Mouse (Mus musculus): ENCODE data around the gene Nxf7. TPM values are rescaled to one million over a fixed set of nuclear protein-coding genes. Genes with fewer than 3 reads are reported as not detected.
A peak's percentile ranks its signal among the peaks of the same experiment; 100 is the strongest.
"Not testable (repeated sequence)": the region's sequence is repeated elsewhere in the genome, so short reads cannot be mapped to it uniquely, and the experiment has no call there.

Gene Nxf7
- not detected in 2 replicates for polyA plus RNA-seq (2015; fragmentation: Nextera tagmentation; extraction: Ambion mirVana)

DNA sequence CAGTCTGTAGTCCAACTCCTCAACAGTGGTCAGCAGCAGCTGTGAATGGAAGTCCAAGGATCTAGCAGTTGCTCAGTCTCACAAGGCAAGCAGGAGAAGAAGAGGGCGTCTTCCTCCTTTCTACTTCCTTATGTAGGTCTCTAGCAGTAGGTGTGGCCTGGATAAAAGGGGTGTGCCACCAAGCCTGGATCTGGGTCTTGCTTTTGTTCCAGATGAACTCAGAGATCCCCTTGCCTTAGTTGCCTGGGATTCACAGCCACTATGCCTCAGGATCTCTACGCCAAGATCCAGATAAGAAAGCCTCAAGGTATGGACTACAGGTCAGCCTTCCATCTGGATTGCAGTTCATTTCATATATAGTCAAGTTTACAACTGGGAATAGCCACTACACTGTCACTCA, at the start of gene Nxf7:
TSS of gene Nxf7 (minus strand) at position 101 of the 400 bp plus-strand sequence.
- 93% methylated on average over 2 of the region's 2 CpGs for WGBS
- no peak within 1 kb of the TSS for H3K9ac ChIP-seq (ENCODE audit: low read length)
- no peaks in the 10 kb centered on the region for H3K4me1 ChIP-seq (ENCODE audit: control insufficient read depth, insufficient read depth, low read length)
- H3K27me3 ChIP-seq (ENCODE audit: control insufficient read depth, insufficient read depth, low read length): no peaks in the 10 kb centered on the region; the same call in 1 of the 2 replicates
- no peak within 1 kb of the TSS for H3K4me2 ChIP-seq (ENCODE audit: low read depth, low read length)
- H3K4me3 ChIP-seq (replicated peaks; ENCODE audit: low read length): no peak within 1 kb of the TSS
- no peaks in the 10 kb centered on the region for H3K36me3 ChIP-seq (ENCODE audit: control insufficient read depth, insufficient read depth, low read length)
- no peaks in the 10 kb centered on the region for H3K9me3 ChIP-seq (replicated peaks; ENCODE audit: control insufficient read depth, low read length)
- ATAC-seq (ENCODE audit: insufficient read depth, low FRiP score): no peak
- no peak within 1 kb of the TSS for H3K27ac ChIP-seq (ENCODE audit: low read length)

DNA sequence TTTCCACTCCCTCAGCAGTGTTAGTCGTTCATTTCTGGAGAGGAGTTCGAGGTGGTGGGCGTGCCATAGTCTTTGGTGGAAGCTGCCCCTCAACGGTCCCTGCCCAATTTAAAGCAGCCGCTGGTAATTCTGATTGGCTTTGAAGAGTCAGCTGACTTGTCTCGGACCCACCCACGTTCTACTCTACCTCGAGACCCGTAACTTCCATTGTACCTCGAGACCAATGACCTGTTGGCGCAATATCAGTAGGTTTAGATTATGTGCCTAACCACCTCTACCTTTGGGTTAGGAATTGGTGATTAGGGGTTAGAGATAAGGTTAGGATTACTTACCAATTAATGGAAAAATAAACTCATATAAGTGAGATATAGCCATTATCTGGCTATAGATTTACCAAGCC, 29.0 kb upstream of the Nxf7 start, which contains the start of gene Prame:
TSS of gene Prame (minus strand) at position 101 of the 400 bp plus-strand sequence.
- no peaks in the 10 kb centered on the region for H3K9me3 ChIP-seq (replicated peaks; ENCODE audit: control insufficient read depth, low read length)
- 82% methylated on average over 11 of the region's 11 CpGs for WGBS

DNA sequence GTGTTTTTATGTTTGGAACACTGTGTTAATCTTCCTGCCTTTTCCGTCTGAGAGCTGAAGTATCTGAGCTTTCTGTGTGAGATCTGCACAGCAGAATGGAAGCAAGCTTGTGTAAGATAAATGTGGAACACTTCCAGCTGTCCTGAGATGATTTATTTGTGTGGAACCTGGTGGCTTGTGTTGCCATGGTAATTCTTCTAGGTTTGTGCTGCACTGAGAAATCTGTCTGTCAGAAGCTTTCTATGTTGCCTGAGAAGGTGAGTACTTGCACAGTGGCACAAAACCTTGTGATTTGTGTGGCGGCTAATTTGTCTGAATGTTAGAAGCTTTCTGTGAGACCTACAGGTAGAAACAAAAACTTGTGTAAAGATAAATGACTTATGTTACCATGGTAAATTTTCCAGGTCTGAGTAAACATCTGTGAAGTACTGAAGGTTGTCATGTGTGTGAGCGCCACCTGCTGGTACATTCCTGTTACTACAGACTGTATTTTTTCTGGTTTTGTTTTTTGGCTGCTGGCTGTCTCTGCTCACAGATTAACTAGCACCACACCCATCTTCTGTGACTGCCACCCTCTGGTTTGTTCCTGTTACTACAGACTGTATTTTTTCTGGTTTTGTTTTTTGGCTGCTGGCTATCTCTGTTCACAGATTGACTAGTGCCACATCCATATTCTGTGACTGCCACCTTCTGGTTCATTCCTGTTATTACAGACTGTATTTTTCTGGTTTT, 2.9 kb upstream of the Nxf7 start:
- ATAC-seq (ENCODE audit: insufficient read depth, low FRiP score): not testable (repeated sequence)

More for the DNA sequence above, 29.0 kb upstream of the Nxf7 start, which contains the start of gene Prame:
- ATAC-seq (ENCODE audit: insufficient read depth, low FRiP score): no peak
- Histone ChIP-seq H3K4me1 (ENCODE audit: control insufficient read depth, insufficient read depth, low read length) (no peaks in the 10 kb centered on the region), H3K36me3 (ENCODE audit: control insufficient read depth, insufficient read depth, low read length) (no peaks in the 10 kb centered on the region), H3K9ac (ENCODE audit: low read length) (no peak within 1 kb of the TSS), H3K4me2 (ENCODE audit: low read depth, low read length) (no peak within 1 kb of the TSS), H3K27me3 (ENCODE audit: control insufficient read depth, insufficient read depth, low read length) (no peaks in the 10 kb centered on the region), H3K27ac (ENCODE audit: low read length) (no peak within 1 kb of the TSS), H3K4me3 (replicated peaks; ENCODE audit: low read length) (no peak within 1 kb of the TSS)

DNA sequence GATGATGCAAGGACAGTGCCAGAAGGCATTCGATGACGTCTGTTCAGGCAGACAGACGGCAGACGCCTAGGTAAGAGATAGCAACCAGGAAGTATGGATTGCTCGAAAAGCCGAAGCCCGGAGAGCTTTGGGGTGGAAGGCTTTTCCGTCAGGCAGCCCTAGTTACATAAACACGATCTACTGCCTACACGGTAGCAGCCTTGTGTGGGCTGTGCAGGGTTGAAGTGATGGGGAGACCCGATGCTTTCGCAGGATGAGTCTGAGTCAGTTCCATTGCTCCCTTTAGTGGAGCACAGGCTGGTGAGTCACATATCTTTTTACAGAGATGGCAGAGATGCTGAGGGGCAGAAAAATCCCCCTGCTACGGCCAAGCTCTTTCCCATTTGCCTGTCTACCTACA, 481 bp downstream of the Nxf7 start:
- H3K9me3 ChIP-seq (replicated peaks; ENCODE audit: control insufficient read depth, low read length): no peaks in the 10 kb centered on the region
- no peak overlapping the region for H3K4me2 ChIP-seq (ENCODE audit: low read depth, low read length)
- no peaks in the 10 kb centered on the region; the same call in 1 of the 2 replicates for H3K27me3 ChIP-seq (ENCODE audit: control insufficient read depth, insufficient read depth, low read length)
- no peak overlapping the region for H3K4me3 ChIP-seq (replicated peaks; ENCODE audit: low read length)
- no peaks in the 10 kb centered on the region for H3K36me3 ChIP-seq (ENCODE audit: control insufficient read depth, insufficient read depth, low read length)
- WGBS: 74% methylated on average over 13 of the region's 13 CpGs
- no peak overlapping the region for H3K27ac ChIP-seq (ENCODE audit: low read length)
- H3K4me1 ChIP-seq (ENCODE audit: control insufficient read depth, insufficient read depth, low read length): no peaks in the 10 kb centered on the region
- no peak for ATAC-seq (ENCODE audit: insufficient read depth, low FRiP score)
- no peak overlapping the region for H3K9ac ChIP-seq (ENCODE audit: low read length)

More for the DNA sequence above, 2.9 kb upstream of the Nxf7 start:
- H3K4me1 ChIP-seq (ENCODE audit: control insufficient read depth, insufficient read depth, low read length); H3K27me3 ChIP-seq (ENCODE audit: control insufficient read depth, insufficient read depth, low read length); H3K9ac ChIP-seq (ENCODE audit: low read length); H3K4me3 ChIP-seq (replicated peaks; ENCODE audit: low read length); H3K4me2 ChIP-seq (ENCODE audit: low read depth, low read length); H3K9me3 ChIP-seq (replicated peaks; ENCODE audit: control insufficient read depth, low read length); H3K27ac ChIP-seq (ENCODE audit: low read length); H3K36me3 ChIP-seq (ENCODE audit: control insufficient read depth, insufficient read depth, low read length): not testable (repeated sequence)
- 52% methylated on average over 3 of the region's 3 CpGs for WGBS

DNA sequence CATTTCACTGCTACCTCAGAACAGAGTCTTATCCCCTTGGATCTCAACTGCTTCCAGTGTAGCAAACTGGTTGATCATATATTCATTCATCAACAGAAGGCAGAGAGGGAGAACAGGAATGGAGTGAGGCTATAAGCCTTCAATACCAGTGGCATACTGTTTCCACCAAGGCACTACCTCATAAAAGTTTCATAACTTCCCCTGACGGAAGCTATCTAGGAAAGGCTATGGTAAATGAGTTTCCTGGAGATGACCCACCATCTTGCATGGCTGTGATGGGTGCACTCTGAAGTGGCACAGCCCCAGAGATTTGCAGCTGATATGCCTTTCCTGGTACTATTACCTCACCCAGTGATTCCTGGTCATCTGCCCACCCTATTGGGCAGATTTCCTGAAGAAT, 22.2 kb downstream of the Nxf7 start:
- Histone ChIP-seq H3K9ac (ENCODE audit: low read length) (no peak overlapping the region), H3K4me1 (ENCODE audit: control insufficient read depth, insufficient read depth, low read length) (no peaks in the 10 kb centered on the region), H3K9me3 (replicated peaks; ENCODE audit: control insufficient read depth, low read length) (no peaks in the 10 kb centered on the region), H3K36me3 (ENCODE audit: control insufficient read depth, insufficient read depth, low read length) (no peaks in the 10 kb centered on the region), H3K4me3 (replicated peaks; ENCODE audit: low read length) (no peak overlapping the region), H3K27me3 (ENCODE audit: control insufficient read depth, insufficient read depth, low read length) (no peaks in the 10 kb centered on the region; the same call in 1 of the 2 replicates), H3K4me2 (ENCODE audit: low read depth, low read length) (no peak overlapping the region), H3K27ac (ENCODE audit: low read length) (no peak overlapping the region)
- no peak for ATAC-seq (ENCODE audit: insufficient read depth, low FRiP score)
- 100% methylated on average over 1 of the region's 1 CpGs for WGBS

DNA sequence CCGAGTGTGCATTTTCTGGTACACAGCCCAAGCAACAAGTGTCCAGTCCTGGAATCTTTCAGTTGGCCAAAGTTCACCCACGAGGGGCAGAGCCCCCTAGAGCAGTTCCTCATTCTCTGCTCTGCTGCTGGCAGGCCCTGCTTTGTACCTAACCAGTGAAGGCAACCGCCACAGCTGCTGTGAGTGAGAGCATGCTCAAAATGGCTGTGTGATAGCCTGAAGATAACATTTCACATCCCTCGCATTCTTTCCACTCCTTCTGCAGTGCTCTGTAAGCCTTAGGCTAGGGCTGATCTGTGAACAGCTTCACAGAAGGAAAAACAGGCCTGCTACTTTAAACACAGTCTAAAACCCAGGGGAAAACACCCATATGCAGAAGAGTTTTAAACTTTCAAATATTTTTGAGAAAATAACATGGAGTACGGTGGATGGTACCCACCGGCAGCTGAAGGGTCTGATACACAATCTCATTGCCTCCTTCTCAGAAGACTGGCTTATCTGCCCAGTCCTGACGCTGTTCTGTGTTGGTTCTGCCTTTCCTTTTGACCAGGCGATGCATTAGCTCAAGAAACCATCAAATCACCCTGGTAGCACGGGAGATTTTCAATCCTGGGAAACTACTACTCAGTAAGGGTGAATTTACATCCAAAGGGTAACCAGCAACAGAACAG, 23.5 kb downstream of the Nxf7 start:
- H3K27me3 ChIP-seq (ENCODE audit: control insufficient read depth, insufficient read depth, low read length); H3K4me3 ChIP-seq (replicated peaks; ENCODE audit: low read length); H3K9ac ChIP-seq (ENCODE audit: low read length); H3K27ac ChIP-seq (ENCODE audit: low read length); H3K4me2 ChIP-seq (ENCODE audit: low read depth, low read length); H3K9me3 ChIP-seq (replicated peaks; ENCODE audit: control insufficient read depth, low read length); H3K36me3 ChIP-seq (ENCODE audit: control insufficient read depth, insufficient read depth, low read length); H3K4me1 ChIP-seq (ENCODE audit: control insufficient read depth, insufficient read depth, low read length): not testable (repeated sequence)
- 54% methylated on average over 9 of the region's 9 CpGs for WGBS
- 0 out of 2 replicates have a peak, but pooled peaks have one; percentile 37 for ATAC-seq (ENCODE audit: insufficient read depth, low FRiP score)

DNA sequence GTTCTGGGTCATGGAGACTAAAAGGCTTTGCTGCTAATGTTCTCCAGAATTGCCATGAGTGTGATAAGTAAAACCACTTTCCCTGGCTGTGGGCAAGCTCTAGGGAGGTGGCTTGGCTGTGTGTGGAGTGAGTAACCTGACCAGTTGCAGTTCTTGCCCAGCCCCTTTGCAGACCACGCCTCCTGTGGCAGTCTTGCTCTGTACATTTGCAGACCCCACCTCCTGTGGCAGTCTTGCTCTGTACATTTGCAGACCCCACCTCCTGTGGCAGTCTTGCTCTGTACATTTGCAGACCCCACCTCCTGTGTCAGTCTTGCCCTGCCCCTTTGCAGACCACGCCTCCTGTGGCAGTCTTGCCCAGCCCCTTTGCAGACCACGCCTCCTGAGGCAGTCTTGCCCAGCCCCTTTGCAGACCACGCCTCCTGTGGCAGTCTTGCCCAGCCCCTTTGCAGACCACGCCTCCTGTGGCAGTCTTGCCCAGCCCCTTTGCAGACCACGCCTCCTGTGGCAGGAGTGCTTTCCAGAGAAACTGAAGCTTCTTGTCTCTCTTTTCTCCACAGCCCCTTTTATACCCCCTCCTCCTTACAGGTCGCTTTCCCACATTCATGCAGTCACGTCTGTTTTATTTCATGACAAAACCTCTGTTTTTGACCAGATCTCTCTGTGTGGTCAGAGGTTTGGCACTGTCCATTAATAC, 24.2 kb downstream of the Nxf7 start:
- H3K27ac ChIP-seq (ENCODE audit: low read length): not testable (repeated sequence)
- ATAC-seq (ENCODE audit: insufficient read depth, low FRiP score): peak; percentile 87; the same call in 1 of the 2 replicates
- WGBS: 16% methylated on average over 8 of the region's 8 CpGs

DNA sequence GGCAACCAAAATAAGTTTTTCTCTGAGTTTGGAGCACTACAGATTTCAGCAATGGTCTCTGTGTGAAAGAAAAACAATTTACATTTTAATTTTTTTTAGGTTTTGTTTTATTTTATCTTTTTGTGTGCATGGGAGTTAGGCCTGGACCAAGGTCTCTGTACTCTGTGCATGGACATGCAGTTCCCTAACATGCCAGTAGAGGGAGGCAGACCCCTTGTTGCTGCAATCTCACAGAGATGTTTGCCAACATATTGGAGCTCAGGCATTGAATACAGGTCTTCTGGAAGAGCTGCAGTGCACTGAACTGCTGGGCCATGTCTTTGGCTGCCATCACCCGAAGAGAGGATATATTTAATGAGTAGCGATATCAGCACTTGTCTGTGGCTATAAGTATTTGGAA, 29.1 kb downstream of the Nxf7 start:
- not testable (repeated sequence) for H3K4me2 ChIP-seq (ENCODE audit: low read depth, low read length); H3K27ac ChIP-seq (ENCODE audit: low read length); H3K36me3 ChIP-seq (ENCODE audit: control insufficient read depth, insufficient read depth, low read length); H3K4me1 ChIP-seq (ENCODE audit: control insufficient read depth, insufficient read depth, low read length); H3K27me3 ChIP-seq (ENCODE audit: control insufficient read depth, insufficient read depth, low read length); H3K9me3 ChIP-seq (replicated peaks; ENCODE audit: control insufficient read depth, low read length); H3K4me3 ChIP-seq (replicated peaks; ENCODE audit: low read length); H3K9ac ChIP-seq (ENCODE audit: low read length); ATAC-seq (ENCODE audit: insufficient read depth, low FRiP score)
- WGBS: 30% methylated on average over 1 of the region's 2 CpGs

More for the DNA sequence above, 24.2 kb downstream of the Nxf7 start:
- not testable (repeated sequence) for H3K36me3 ChIP-seq (ENCODE audit: control insufficient read depth, insufficient read depth, low read length); H3K27me3 ChIP-seq (ENCODE audit: control insufficient read depth, insufficient read depth, low read length); H3K9me3 ChIP-seq (replicated peaks; ENCODE audit: control insufficient read depth, low read length); H3K4me2 ChIP-seq (ENCODE audit: low read depth, low read length); H3K4me3 ChIP-seq (replicated peaks; ENCODE audit: low read length); H3K4me1 ChIP-seq (ENCODE audit: control insufficient read depth, insufficient read depth, low read length); H3K9ac ChIP-seq (ENCODE audit: low read length)

DNA sequence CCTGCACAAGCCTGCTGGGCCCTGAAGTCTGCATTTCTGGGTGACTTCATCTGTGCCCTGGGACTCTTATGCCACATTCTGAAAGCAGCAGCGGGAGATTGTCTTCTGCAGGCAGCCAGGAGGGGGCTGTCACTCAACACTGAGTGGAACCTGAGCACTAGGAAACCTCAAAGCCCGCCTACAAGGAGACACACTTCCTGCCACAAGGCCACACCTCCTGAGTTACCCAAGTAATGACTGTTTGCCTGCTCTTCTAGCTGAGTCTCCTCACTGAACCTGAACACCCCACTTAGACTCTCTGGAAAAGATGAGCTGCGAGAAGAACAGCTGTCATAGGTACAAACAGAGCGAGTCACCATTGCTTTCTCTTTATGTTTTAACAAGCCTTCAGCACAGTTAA, 33.6 kb downstream of the Nxf7 start:
- H3K36me3 ChIP-seq (ENCODE audit: control insufficient read depth, insufficient read depth, low read length); H3K27me3 ChIP-seq (ENCODE audit: control insufficient read depth, insufficient read depth, low read length); H3K9me3 ChIP-seq (replicated peaks; ENCODE audit: control insufficient read depth, low read length); H3K27ac ChIP-seq (ENCODE audit: low read length); H3K4me3 ChIP-seq (replicated peaks; ENCODE audit: low read length); H3K4me2 ChIP-seq (ENCODE audit: low read depth, low read length); H3K4me1 ChIP-seq (ENCODE audit: control insufficient read depth, insufficient read depth, low read length); ATAC-seq (ENCODE audit: insufficient read depth, low FRiP score); H3K9ac ChIP-seq (ENCODE audit: low read length): not testable (repeated sequence)
- 58% methylated on average over 4 of the region's 4 CpGs for WGBS

Measured in stomach, embryonic 16.5 days (tissue).